ENCODE assay signal across 8 mouse cellular contexts in the genomic region with DNA sequence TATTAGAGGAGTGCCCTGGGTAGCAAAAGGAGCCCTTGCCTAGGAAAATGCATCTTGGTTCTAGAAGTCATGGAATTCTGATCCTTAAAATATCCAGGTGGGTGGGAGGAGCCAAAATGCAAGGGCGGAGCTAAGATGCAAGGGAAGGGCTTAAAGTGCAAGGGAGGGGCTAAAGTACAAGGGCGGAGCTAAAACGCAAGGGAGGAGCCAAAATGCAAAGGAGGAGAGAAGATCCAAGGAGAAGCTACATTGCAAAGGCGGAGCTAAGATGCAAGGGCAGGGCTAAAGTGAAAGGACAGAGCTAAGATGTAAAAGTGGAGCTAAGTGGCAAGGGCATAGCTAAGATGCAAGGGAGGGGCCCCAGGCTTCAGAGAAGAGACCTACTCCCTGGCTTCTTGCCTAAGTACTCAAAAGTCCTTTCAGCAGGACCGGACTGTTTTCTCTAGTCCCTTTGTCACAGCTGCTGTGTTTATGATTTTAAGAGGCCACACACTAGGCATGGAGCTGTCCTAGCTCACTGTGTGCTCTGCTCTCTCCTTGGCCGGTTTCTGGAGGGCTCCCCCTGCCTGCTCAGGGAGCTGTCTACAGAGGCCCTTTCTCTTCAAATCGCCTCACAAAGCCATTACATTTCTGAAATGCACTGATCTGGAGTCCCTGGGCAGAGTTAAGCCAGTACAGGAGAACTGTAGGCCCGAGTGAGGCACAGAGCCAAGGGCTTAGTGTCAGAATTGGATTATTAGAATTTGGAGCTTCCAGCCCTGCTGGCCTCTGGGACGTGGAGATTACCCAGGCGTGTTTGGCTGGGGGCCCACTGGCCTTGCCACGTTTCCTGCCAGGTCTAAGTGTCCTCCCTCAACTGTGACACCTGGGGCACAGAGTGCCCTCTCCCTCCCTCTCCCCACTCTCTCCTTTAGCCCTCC. TPM values are rescaled to one million over a fixed set of nuclear protein-coding genes. Genes with fewer than 3 reads are reported as not detected.
DNase-seq lines count a peak whose midpoint lies in the region; ATAC-seq and TF ChIP-seq lines count a peak whose summit lies in the region.

No protein-coding gene starts in this region.

- H3K4me1 ChIP-seq in lung, embryonic 16.5 days (replicated peaks; ENCODE audit: control insufficient read depth, insufficient read depth, low read length) = peaks cover 25% of the 10 kb centered on the region
- peaks cover 20% of the 10 kb centered on the region for H3K4me1 ChIP-seq in liver, postnatal 0 days (ENCODE audit: insufficient read depth)

- no peak overlapping the region for H3K4me3 ChIP-seq in lung, embryonic 16.5 days (ENCODE audit: low read length)
- H3K4me3 ChIP-seq in liver, postnatal 0 days (ENCODE audit: low read depth, low read length) = no peak overlapping the region

- no peaks in the 10 kb centered on the region for H3K9me3 ChIP-seq in lung, embryonic 16.5 days (ENCODE audit: control insufficient read depth, low read length)
- H3K9me3 ChIP-seq in liver, postnatal 0 days (ENCODE audit: low read length) = no peaks in the 10 kb centered on the region

- no peak for DNase-seq in lung, postnatal 14 days
- peak; percentile 66 for DNase-seq in brain, adult 2 months (ENCODE audit: low read depth, low spot score)
- DNase-seq in induced T-regulatory cell, adult 2 months (ENCODE audit: low read depth) = peak; percentile 51
- peak; percentile 45 for DNase-seq in liver, postnatal 0 days
- no peak for DNase-seq in T-cell, adult 2 months (ENCODE audit: low spot score)
- no peak for DNase-seq in ovary, postnatal 10 days (ENCODE audit: low spot score)
- no peak for DNase-seq in layer of hippocampus, postnatal 25 days (ENCODE audit: extremely low spot score in 1 of 2, low spot score in 1 of 2)

- TF ChIP-seq CTCF in liver, postnatal 0 days (IDR thresholded peaks at IDR 0.05; ENCODE audit: low read depth) = no peak

- H3K27ac ChIP-seq in lung, embryonic 16.5 days (ENCODE audit: low read length) = peak overlapping the region; percentile 51
- H3K27ac ChIP-seq in liver, postnatal 0 days (ENCODE audit: low read depth) = peak overlapping the region; percentile 68

- ATAC-seq in lung, embryonic 16.5 days (ENCODE audit: low read depth) = peak; percentile 58
- ATAC-seq in liver, postnatal 0 days = peak; percentile 6; the same call in 1 of the 2 replicates

- WGBS in lung, embryonic 16.5 days = 30% methylated on average over 11 of the region's 11 CpGs
- WGBS in liver, postnatal 0 days (ENCODE audit: insufficient replicate concordance) = 58% methylated on average over 11 of the region's 11 CpGs

- no peak for TF ChIP-seq EP300 in liver, postnatal 0 days (IDR thresholded peaks at IDR 0.05; ENCODE audit: low read depth)

- no peaks in the 10 kb centered on the region for H3K27me3 ChIP-seq in lung, embryonic 16.5 days (ENCODE audit: control insufficient read depth, insufficient read depth, low read depth, low read length)
- no peaks in the 10 kb centered on the region for H3K27me3 ChIP-seq in liver, postnatal 0 days (ENCODE audit: insufficient read depth, low read length)

- no peak overlapping the region; the same call in 1 of the 2 replicates for H3K9ac ChIP-seq in lung, embryonic 16.5 days (ENCODE audit: low read length)
- no peak overlapping the region for H3K9ac ChIP-seq in liver, postnatal 0 days (replicated peaks)

- no peak overlapping the region for H3K4me2 ChIP-seq in lung, embryonic 16.5 days (ENCODE audit: low read depth, low read length)
- H3K4me2 ChIP-seq in liver, postnatal 0 days (ENCODE audit: low read depth, low read length) = no peak overlapping the region

- no peaks in the 10 kb centered on the region for H3K36me3 ChIP-seq in lung, embryonic 16.5 days (ENCODE audit: control insufficient read depth, insufficient read depth, low read length)
- H3K36me3 ChIP-seq in liver, postnatal 0 days (replicated peaks; ENCODE audit: insufficient read depth, low read length) = no peaks in the 10 kb centered on the region

RNA-seq across cellular contexts. Expression of a gene that starts 8.2 kb away (rescaled TPM):
- polyA plus RNA-seq in lung, embryonic 16.5 days (2015; fragmentation: Nextera tagmentation; extraction: Ambion mirVana) = 58.9 and 62.1 TPM in 2 replicates
- 8.2 and 10.1 TPM in 2 replicates for polyA plus RNA-seq in liver, postnatal 0 days (2015; fragmentation: Nextera tagmentation; extraction: Ambion mirVana)
- total RNA-seq in layer of hippocampus, postnatal 25 days (2021) = 10 to 100 TPM; 75.6 to 86.5 TPM

RNA-seq across cellular contexts. Expression of a gene that starts 28.0 kb away (rescaled TPM):
- 1.3 and 1.6 TPM in 2 replicates for polyA plus RNA-seq in lung, embryonic 16.5 days (2015; fragmentation: Nextera tagmentation; extraction: Ambion mirVana)
- polyA plus RNA-seq in liver, postnatal 0 days (2015; fragmentation: Nextera tagmentation; extraction: Ambion mirVana) = not detected in 2 replicates
- 100 to 1,000 TPM; 118 to 121 TPM for total RNA-seq in layer of hippocampus, postnatal 25 days (2021)

RNA-seq across cellular contexts. Expression of a gene that starts 31.4 kb away (rescaled TPM):
- polyA plus RNA-seq in lung, embryonic 16.5 days (2015; fragmentation: Nextera tagmentation; extraction: Ambion mirVana) = 34.3 and 35.2 TPM in 2 replicates
- polyA plus RNA-seq in liver, postnatal 0 days (2015; fragmentation: Nextera tagmentation; extraction: Ambion mirVana) = 6.9 and 8.0 TPM in 2 replicates
- 10 to 100 TPM; 26.8 to 30.9 TPM for total RNA-seq in layer of hippocampus, postnatal 25 days (2021)

RNA-seq across cellular contexts. Expression of a gene that starts 47.0 kb away (rescaled TPM):
- polyA plus RNA-seq in lung, embryonic 16.5 days (2015; fragmentation: Nextera tagmentation; extraction: Ambion mirVana) = 64.5 and 69.2 TPM in 2 replicates
- polyA plus RNA-seq in liver, postnatal 0 days (2015; fragmentation: Nextera tagmentation; extraction: Ambion mirVana) = 87.9 and 93.4 TPM in 2 replicates
- 1 to 10 TPM; 8.0 to 8.1 TPM for total RNA-seq in layer of hippocampus, postnatal 25 days (2021)

Comparison
In these comparisons a context has a peak if more than half of its experiments do, and no peak if none do; other contexts are left out.
1. DNase-seq: peak in brain, adult 2 months (single experiment), induced T-regulatory cell, adult 2 months (single experiment) and liver, postnatal 0 days (single experiment); none in lung, postnatal 14 days (single experiment), T-cell, adult 2 months (single experiment), ovary, postnatal 10 days (single experiment) and layer of hippocampus, postnatal 25 days (0 of 2).